Mouse (Mus musculus): ENCODE data around the gene Olfr1045. TPM values are rescaled to one million over a fixed set of nuclear protein-coding genes. Genes with fewer than 3 reads are reported as not detected.

The Olfr1045 gene
- not detected in 2 replicates for polyA plus RNA-seq (2015; fragmentation: Nextera tagmentation; extraction: Ambion mirVana)

DNA sequence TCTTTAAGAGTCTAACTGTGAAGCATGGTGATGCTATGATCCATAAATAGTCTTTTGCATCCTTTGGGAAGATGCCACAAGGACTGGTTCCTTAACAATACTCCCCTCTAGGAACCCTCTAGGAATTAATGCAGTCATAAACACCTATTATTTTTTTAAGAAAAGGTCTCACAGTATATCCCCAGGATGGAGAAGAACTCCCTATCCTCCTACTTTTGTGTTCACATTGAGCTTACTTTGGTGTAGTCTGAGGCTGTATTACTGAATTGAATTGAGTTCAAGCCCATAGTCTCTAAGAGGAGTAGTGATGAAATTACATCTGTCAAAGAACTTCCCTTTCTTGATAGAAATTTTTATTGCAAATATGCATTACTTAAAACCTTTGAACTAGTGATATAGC is at the start of gene Olfr1045:
Gene Olfr1045, minus strand, starts transcription at position 101 of the 400 bp plus-strand sequence.
- Histone ChIP-seq H3K27ac (no peak within 1 kb of the TSS), H3K27me3 (ENCODE audit: insufficient read depth, low read length) (no peaks in the 10 kb centered on the region), H3K36me3 (ENCODE audit: insufficient read depth, low read length) (no peaks in the 10 kb centered on the region), H3K9ac (ENCODE audit: low read depth, low read length) (no peak within 1 kb of the TSS), H3K4me1 (replicated peaks; ENCODE audit: insufficient read depth, low read length) (no peaks in the 10 kb centered on the region), H3K9me3 (replicated peaks; ENCODE audit: low read length) (no peaks in the 10 kb centered on the region), H3K4me2 (ENCODE audit: low read length) (no peak within 1 kb of the TSS), H3K4me3 (replicated peaks; ENCODE audit: low read depth, low read length) (no peak within 1 kb of the TSS)
- DNase-seq (ENCODE audit: low spot score) (no peak), ATAC-seq (replicated peaks; ENCODE audit: low FRiP score, low read depth) (no peak)
- no peak for TF ChIP-seq CTCF (IDR thresholded peaks at IDR 0.05; ENCODE audit: low read depth)

GRCm38 (mm10) chr2:86240189-86240588 is 37.4 kb upstream of the Olfr1045 start, which contains the start of gene Olfr1048:
TSS of gene Olfr1048 (minus strand) at chr2:86240289.
- no peak for ATAC-seq (replicated peaks; ENCODE audit: low FRiP score, low read depth)
- Histone ChIP-seq H3K4me2 (ENCODE audit: low read length) (no peak within 1 kb of the TSS), H3K27ac (no peak within 1 kb of the TSS), H3K4me3 (replicated peaks; ENCODE audit: low read depth, low read length) (no peak within 1 kb of the TSS), H3K9ac (ENCODE audit: low read depth, low read length) (no peak within 1 kb of the TSS), H3K4me1 (replicated peaks; ENCODE audit: insufficient read depth, low read length) (no peaks in the 10 kb centered on the region), H3K27me3 (ENCODE audit: insufficient read depth, low read length) (no peaks in the 10 kb centered on the region), H3K9me3 (replicated peaks; ENCODE audit: low read length) (no peaks in the 10 kb centered on the region; the same call in 1 of the 2 replicates), H3K36me3 (ENCODE audit: insufficient read depth, low read length) (no peaks in the 10 kb centered on the region)
- no peak for DNase-seq (ENCODE audit: low spot score)
- TF ChIP-seq CTCF (IDR thresholded peaks at IDR 0.05; ENCODE audit: low read depth) = no peak

GRCm38 (mm10) chr2:86231301-86231700 is 28.5 kb upstream of the Olfr1045 start, which contains the start of gene Olfr1047:
TSS of gene Olfr1047 (minus strand) at chr2:86231401.
- Histone ChIP-seq H3K27me3 (ENCODE audit: insufficient read depth, low read length) (no peaks in the 10 kb centered on the region), H3K27ac (no peak within 1 kb of the TSS), H3K9ac (ENCODE audit: low read depth, low read length) (no peak within 1 kb of the TSS), H3K36me3 (ENCODE audit: insufficient read depth, low read length) (no peaks in the 10 kb centered on the region), H3K4me1 (replicated peaks; ENCODE audit: insufficient read depth, low read length) (no peaks in the 10 kb centered on the region), H3K4me2 (ENCODE audit: low read length) (no peak within 1 kb of the TSS), H3K4me3 (replicated peaks; ENCODE audit: low read depth, low read length) (no peak within 1 kb of the TSS), H3K9me3 (replicated peaks; ENCODE audit: low read length) (no peaks in the 10 kb centered on the region)
- TF ChIP-seq CTCF (IDR thresholded peaks at IDR 0.05; ENCODE audit: low read depth) = no peak
- ATAC-seq (replicated peaks; ENCODE audit: low FRiP score, low read depth) (no peak), DNase-seq (ENCODE audit: low spot score) (no peak)
- WGBS = 88% methylated on average over 1 of the region's 1 CpGs

GRCm38 (mm10) chr2:86219214-86219613 is 16.4 kb upstream of the Olfr1045 start, which contains the start of gene Olfr1046:
TSS of gene Olfr1046 (minus strand) at chr2:86219314.
- TF ChIP-seq CTCF (IDR thresholded peaks at IDR 0.05; ENCODE audit: low read depth) = no peak
- Histone ChIP-seq H3K9ac (ENCODE audit: low read depth, low read length) (no peak within 1 kb of the TSS), H3K27ac (no peak within 1 kb of the TSS), H3K4me2 (ENCODE audit: low read length) (no peak within 1 kb of the TSS), H3K27me3 (ENCODE audit: insufficient read depth, low read length) (no peaks in the 10 kb centered on the region), H3K4me3 (replicated peaks; ENCODE audit: low read depth, low read length) (no peak within 1 kb of the TSS), H3K4me1 (replicated peaks; ENCODE audit: insufficient read depth, low read length) (no peaks in the 10 kb centered on the region), H3K36me3 (ENCODE audit: insufficient read depth, low read length) (no peaks in the 10 kb centered on the region), H3K9me3 (replicated peaks; ENCODE audit: low read length) (no peaks in the 10 kb centered on the region)
- WGBS = 74% methylated on average over 2 of the region's 2 CpGs
- DNase-seq (ENCODE audit: low spot score) = no peak
- no peak for ATAC-seq (replicated peaks; ENCODE audit: low FRiP score, low read depth)

DNA sequence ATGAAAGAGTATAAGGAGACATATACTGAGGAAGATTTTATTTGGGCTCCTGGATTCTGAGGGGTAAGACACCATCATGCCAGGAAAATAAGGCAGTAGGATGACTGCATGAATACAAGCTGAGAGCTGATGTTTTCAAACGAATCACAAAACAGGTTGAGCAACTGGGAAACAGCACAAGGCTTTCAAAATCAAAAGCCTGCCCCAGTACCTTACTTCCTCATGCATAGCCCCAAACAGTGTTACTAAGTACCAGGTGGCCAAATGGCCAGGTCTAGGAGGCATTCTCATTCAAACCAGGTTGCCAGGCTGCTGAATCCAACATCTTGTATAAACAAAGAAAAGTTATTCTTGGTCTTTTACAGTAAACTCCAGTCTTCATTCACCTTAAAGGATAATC is 6.9 kb downstream of the Olfr1045 start:
- Histone ChIP-seq H3K9me3 (replicated peaks; ENCODE audit: low read length) (no peaks in the 10 kb centered on the region), H3K9ac (ENCODE audit: low read depth, low read length) (no peak overlapping the region), H3K4me1 (replicated peaks; ENCODE audit: insufficient read depth, low read length) (no peaks in the 10 kb centered on the region), H3K4me2 (ENCODE audit: low read length) (no peak overlapping the region), H3K36me3 (ENCODE audit: insufficient read depth, low read length) (no peaks in the 10 kb centered on the region), H3K27ac (no peak overlapping the region), H3K27me3 (ENCODE audit: insufficient read depth, low read length) (no peaks in the 10 kb centered on the region), H3K4me3 (replicated peaks; ENCODE audit: low read depth, low read length) (no peak overlapping the region)
- TF ChIP-seq CTCF (IDR thresholded peaks at IDR 0.05; ENCODE audit: low read depth) = no peak
- 48% methylated on average over 1 of the region's 1 CpGs for WGBS
- DNase-seq (ENCODE audit: low spot score) = no peak
- ATAC-seq (replicated peaks; ENCODE audit: low FRiP score, low read depth) = no peak

DNA sequence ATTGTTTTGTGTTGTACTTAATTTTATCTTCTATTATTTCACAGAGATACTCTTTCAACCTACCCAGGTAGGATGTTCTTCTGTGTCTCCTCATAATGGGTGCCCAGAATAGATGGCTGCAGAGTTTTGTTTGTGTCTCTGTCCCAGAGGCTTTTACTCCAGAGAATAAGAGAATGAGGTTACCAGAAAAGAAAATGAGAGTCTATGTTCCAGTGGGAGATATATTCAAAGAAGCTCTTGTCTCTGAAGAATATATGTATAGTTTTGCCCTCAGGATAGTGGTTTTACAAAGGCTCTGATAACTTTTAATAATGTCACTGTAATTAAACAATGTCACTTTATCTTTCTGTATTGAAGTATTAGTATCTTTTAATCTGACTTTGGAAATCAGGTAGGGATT is 17.2 kb downstream of the Olfr1045 start, which contains the start of gene Olfr52:
Gene Olfr52, minus strand, starts transcription at position 101 of the 400 bp plus-strand sequence.
- Histone ChIP-seq H3K4me3 (replicated peaks; ENCODE audit: low read depth, low read length) (no peak within 1 kb of the TSS), H3K4me2 (ENCODE audit: low read length) (no peak within 1 kb of the TSS), H3K4me1 (replicated peaks; ENCODE audit: insufficient read depth, low read length) (no peaks in the 10 kb centered on the region), H3K36me3 (ENCODE audit: insufficient read depth, low read length) (no peaks in the 10 kb centered on the region), H3K27ac (no peak within 1 kb of the TSS), H3K9ac (ENCODE audit: low read depth, low read length) (no peak within 1 kb of the TSS), H3K9me3 (replicated peaks; ENCODE audit: low read length) (no peaks in the 10 kb centered on the region), H3K27me3 (ENCODE audit: insufficient read depth, low read length) (no peaks in the 10 kb centered on the region)
- TF ChIP-seq CTCF (IDR thresholded peaks at IDR 0.05; ENCODE audit: low read depth) = no peak
- no peak for DNase-seq (ENCODE audit: low spot score)
- no peak for ATAC-seq (replicated peaks; ENCODE audit: low FRiP score, low read depth)

- H3K9ac ChIP-seq (ENCODE audit: low read depth, low read length) = no peak overlapping the region
- TF ChIP-seq CTCF (IDR thresholded peaks at IDR 0.05; ENCODE audit: low read depth) = no peak
- 76% methylated on average over 3 of the region's 3 CpGs for WGBS
- H3K27ac ChIP-seq = no peak overlapping the region
- no peak for ATAC-seq (replicated peaks; ENCODE audit: low FRiP score, low read depth)
- no peaks in the 10 kb centered on the region for H3K4me1 ChIP-seq (replicated peaks; ENCODE audit: insufficient read depth, low read length)
- DNase-seq (ENCODE audit: low spot score) = no peak
- H3K27me3 ChIP-seq (ENCODE audit: insufficient read depth, low read length) = no peaks in the 10 kb centered on the region
- no peaks in the 10 kb centered on the region for H3K9me3 ChIP-seq (replicated peaks; ENCODE audit: low read length)
- H3K4me2 ChIP-seq (ENCODE audit: low read length) = no peak overlapping the region
- no peaks in the 10 kb centered on the region for H3K36me3 ChIP-seq (ENCODE audit: insufficient read depth, low read length)
- no peak overlapping the region for H3K4me3 ChIP-seq (replicated peaks; ENCODE audit: low read depth, low read length)
These were observed 22.9 kb downstream of the Olfr1045 start for GRCm38 (mm10) chr2:86179950-86180349.
